Mouse (Mus musculus): ENCODE results near the gene Pgap1. TPM values are rescaled to one million over a fixed set of nuclear protein-coding genes. Genes with fewer than 3 reads are reported as not detected.

Gene Pgap1
- polyA plus RNA-seq (2012; rRNA removed), result 0.98 and 1.3 TPM in 2 replicates

GRCm38 (mm10) chr1:54557301-54558229 lies at the start of gene Pgap1:
TSS of gene Pgap1 (minus strand) at chr1:54557684.

DNA sequence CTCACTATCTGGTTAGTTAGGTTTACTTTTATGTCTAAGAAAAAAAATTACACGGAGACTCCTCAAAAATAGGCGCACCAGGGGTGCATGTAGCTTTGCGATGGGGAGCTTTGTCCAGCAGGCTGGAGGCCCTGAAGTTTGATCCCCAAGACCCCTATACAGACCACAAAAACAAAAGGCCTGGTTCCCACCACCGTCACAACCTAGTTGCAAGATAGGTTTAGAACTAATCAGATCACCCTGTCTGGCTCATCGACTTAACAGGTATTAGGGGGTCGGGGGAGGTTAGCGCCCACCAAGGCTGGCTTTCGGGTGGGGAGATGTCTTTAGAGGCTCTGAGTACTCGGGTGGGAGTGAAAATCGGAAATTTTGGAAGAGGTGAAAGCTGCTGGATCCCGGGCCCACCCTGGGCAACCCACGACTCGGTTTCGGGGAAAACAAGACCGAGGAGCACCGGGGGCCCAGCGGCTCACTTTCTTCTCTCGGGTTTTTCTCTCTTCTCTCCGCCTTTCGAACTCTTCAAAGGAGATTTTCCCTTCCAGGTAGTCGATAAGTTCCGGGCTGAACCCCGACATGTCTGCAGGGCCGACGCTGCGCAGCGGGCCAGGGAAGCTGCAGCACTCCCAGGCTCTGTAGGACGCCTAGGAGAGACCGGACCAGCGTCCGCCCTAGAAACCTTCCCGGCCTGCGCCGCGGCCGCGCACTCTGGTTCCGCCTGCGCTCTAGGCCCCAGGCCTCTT lies 119.0 kb downstream of the Pgap1 start, which contains the start of gene Gtf3c3:
TSS of gene Gtf3c3 (minus strand) at position 632 of the 740 bp plus-strand sequence.

Other genes with a start within 250 kb of the Pgap1 start
- gene Gtf3c3, start 118.7 kb downstream of the Pgap1 start, polyA plus RNA-seq (2012; rRNA removed), result 1.7 and 1.9 TPM in 2 replicates